Mouse (Mus musculus) forebrain, embryonic 15.5 days (tissue): ENCODE results near the gene Gkn3. TPM values are rescaled to one million over a fixed set of nuclear protein-coding genes. Genes with fewer than 3 reads are reported as not detected.

ENCODE experiments used
- ATAC-seq: fragments of 200-750 bp; cut with Nextera tagmentation; replicated peaks from 2 replicates; pipeline ENCODE4 v1.8.0; 2017; ENCODE audit warnings: mild to moderate bottlenecking, moderate TSS enrichment, moderate library complexity
- H3K27ac ChIP-seq: fragments of 300-500 bp; sonication (generic); replicated peaks from 2 replicates; pipeline ENCODE4 v1.5.1; 2015; ENCODE audit warnings: mild to moderate bottlenecking, inconsistent platforms
- H3K27me3 ChIP-seq: fragments of 300-500 bp; sonication (generic); 2 replicates; pipeline ENCODE4 v1.6.1; 2015; ENCODE audit warnings: inconsistent platforms
- H3K36me3 ChIP-seq: fragments of 300-500 bp; sonication (generic); 2 replicates; pipeline ENCODE4 v1.6.1; 2015; ENCODE audit warnings: mild to moderate bottlenecking, inconsistent platforms
- H3K4me1 ChIP-seq: fragments of 300-500 bp; sonication (generic); 2 replicates; pipeline ENCODE4 v1.6.1; 2015; ENCODE audit warnings: inconsistent platforms
- H3K4me2 ChIP-seq: fragments of 300-500 bp; sonication (generic); replicated peaks from 2 replicates; pipeline ENCODE4 v1.6.1; 2015; ENCODE audit warnings: mild to moderate bottlenecking, inconsistent platforms
- H3K4me3 ChIP-seq: fragments of 300-500 bp; sonication (generic); 2 replicates; pipeline ENCODE4 v1.5.1; 2015; ENCODE audit warnings: mild to moderate bottlenecking, inconsistent platforms
- H3K9ac ChIP-seq: fragments of 300-500 bp; sonication (generic); replicated peaks from 2 replicates; pipeline ENCODE4 v1.6.1; 2015; ENCODE audit warnings: mild to moderate bottlenecking, inconsistent platforms
- H3K9me3 ChIP-seq: fragments of 300-500 bp; sonication (generic); 2 replicates; pipeline ENCODE4 v1.6.1; 2016; ENCODE audit warnings: inconsistent platforms
- WGBS: fragments of 180-500 bp; shearing (Covaris S2); methylation state at CpG from one replicate; pipeline ENCODE4 v1.1.7; 2015; ENCODE audit warnings: mixed read lengths; 5-methylcytosine and 5-hydroxymethylcytosine counted together
- polyA plus RNA-seq: library from polyadenylated mRNA; unstranded; fragments of >200 nt; fragmentation: Nextera tagmentation; extraction: Ambion mirVana; gene quantifications from 2 replicates; pipeline ENCODE4 v1.2.1, GENCODE M21; 2015

The Gkn3 gene
- 0.27 TPM in 1 of 2 replicates, not detected in the other for polyA plus RNA-seq

DNA sequence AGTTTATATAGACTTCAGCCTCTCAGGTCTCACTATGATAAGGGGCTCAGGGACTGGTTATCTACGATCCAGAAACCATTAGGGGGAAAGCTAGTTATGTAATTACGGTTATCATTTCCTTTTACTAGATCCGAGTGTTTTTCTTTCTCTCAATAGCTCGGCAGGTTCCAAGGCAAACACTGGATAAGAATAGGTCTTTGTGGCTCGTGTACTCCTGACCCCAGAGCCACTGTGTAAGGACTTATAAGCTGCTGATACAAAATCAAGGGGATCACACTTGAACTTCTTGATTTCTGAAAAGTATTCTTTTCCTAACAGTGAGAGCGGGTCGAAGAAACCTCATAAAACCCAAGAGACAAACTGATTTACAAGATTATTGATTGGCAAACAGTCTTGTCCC lies at the start of gene Gkn3:
Gkn3 (minus strand) TSS at position 59 of the 400 bp plus-strand sequence.
- Histone ChIP-seq H3K9me3 (no peaks in the 10 kb centered on the region), H3K27ac (no peak within 1 kb of the TSS), H3K9ac (no peak within 1 kb of the TSS), H3K4me3 (no peak within 1 kb of the TSS), H3K4me1 (peaks cover 9% of the 10 kb centered on the region; the same call in 1 of the 2 replicates), H3K36me3 (no peaks in the 10 kb centered on the region), H3K4me2 (no peak within 1 kb of the TSS), H3K27me3 (no peaks in the 10 kb centered on the region)
- ATAC-seq = no peak
- 59% methylated on average over 7 of the region's 7 CpGs for WGBS

DNA sequence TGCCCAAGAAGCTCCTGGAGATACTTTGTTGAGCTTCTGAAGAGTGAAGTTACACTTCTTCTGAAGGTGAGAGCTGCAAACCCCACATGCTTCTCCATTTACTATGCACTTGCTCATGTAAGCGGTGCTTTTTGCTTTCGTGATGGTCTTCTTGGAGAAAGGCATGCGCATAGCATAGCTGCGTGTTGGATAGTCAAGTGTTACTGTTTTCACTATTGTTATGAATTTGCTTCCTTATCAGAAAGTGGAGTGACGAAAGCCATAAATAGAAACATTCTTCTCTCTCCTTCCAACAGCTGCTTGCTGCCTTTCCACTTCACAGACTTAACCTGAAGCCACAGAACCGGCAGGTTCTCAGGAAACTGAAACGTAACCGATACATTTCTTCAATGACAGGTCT lies 48.0 kb upstream of the Gkn3 start:
- Histone ChIP-seq H3K4me2 (no peak overlapping the region), H3K9ac (no peak overlapping the region), H3K9me3 (no peaks in the 10 kb centered on the region), H3K36me3 (no peaks in the 10 kb centered on the region), H3K27me3 (no peaks in the 10 kb centered on the region), H3K4me3 (no peak overlapping the region), H3K4me1 (no peaks in the 10 kb centered on the region), H3K27ac (no peak overlapping the region)
- WGBS = 88% methylated on average over 8 of the region's 8 CpGs
- ATAC-seq = no peak

DNA sequence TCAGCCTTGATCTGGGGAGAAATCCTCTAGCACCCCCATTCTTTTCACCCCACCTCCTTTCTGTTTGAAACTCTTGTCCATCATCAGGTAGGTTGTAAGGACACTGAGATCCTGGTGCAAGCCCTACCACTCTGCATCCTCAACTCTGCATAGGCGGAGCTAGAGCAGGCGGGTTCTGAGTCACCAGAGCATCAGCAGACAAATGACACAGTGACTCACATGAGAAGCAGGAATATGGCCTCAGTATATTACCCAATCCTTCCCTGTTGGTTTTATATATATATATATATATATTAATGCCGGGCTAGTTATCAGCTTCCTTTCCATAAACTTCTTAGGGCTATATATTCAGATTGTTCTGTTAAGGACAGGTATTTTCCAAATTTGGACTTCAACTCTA lies 47.1 kb upstream of the Gkn3 start:
- no peaks in the 10 kb centered on the region for H3K36me3 ChIP-seq
- H3K4me1 ChIP-seq = no peaks in the 10 kb centered on the region
- 91% methylated on average over 3 of the region's 3 CpGs for WGBS
- H3K27ac ChIP-seq = no peak overlapping the region
- H3K27me3 ChIP-seq = no peaks in the 10 kb centered on the region
- no peak overlapping the region for H3K4me2 ChIP-seq
- no peaks in the 10 kb centered on the region for H3K9me3 ChIP-seq
- no peak overlapping the region for H3K4me3 ChIP-seq
- no peak for ATAC-seq
- no peak overlapping the region for H3K9ac ChIP-seq

DNA sequence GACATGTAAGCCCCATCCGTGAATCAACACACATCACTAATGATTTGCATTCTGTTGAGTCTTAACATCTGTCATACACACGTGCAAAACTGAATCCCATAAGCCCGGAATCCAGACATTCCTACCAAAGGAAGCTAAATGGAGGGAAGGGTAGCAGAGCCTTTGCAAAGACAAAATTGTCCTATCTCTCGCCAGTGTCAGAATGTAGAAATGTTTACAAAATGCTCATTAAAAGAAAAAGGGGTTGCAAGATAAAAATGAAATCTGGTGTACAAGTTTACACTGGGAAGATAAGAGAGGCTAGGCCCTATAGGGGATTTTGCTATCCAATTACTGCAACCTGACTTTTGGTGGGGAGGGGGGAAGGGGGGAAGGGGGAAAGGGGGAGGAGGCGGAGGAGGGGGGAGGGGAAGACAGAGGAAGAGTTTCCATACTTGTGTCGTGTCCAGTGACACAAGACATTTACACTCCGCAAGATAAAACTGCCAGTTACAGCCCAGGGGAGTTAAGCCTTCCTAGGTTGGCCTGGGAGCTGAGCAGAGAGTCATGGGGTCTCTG lies 39.8 kb upstream of the Gkn3 start, which contains the start of gene Bmp10:
Bmp10 (plus strand) TSS at position 508 of the 558 bp plus-strand sequence.
- Histone ChIP-seq H3K27ac (no peak within 1 kb of the TSS), H3K36me3 (no peaks in the 10 kb centered on the region), H3K9me3 (no peaks in the 10 kb centered on the region), H3K4me3 (no peak within 1 kb of the TSS), H3K27me3 (no peaks in the 10 kb centered on the region), H3K9ac (no peak within 1 kb of the TSS), H3K4me2 (no peak within 1 kb of the TSS), H3K4me1 (no peaks in the 10 kb centered on the region)
- no peak for ATAC-seq
- WGBS = 75% methylated on average over 7 of the region's 7 CpGs

DNA sequence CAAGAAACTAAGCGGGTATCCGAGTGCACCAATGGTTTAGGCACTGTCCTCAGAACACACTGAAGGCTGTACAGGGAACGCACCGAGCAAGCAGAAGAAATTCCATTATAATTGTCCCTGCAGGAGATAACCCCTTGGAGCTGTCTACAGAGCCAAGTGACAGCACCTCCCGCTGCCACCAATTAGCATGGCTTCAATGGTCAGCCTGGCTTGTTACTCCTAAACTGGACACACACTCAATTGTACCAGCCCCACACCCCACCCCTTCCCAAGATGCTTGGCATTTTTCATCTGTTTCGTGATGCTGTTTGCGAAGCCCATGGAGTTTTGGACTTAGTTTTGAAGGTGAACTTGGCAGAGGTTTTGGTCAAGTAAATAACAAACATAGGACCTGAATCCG lies 38.9 kb upstream of the Gkn3 start:
- Histone ChIP-seq H3K27ac (no peak overlapping the region), H3K4me3 (no peak overlapping the region), H3K4me2 (no peak overlapping the region), H3K4me1 (no peaks in the 10 kb centered on the region), H3K36me3 (no peaks in the 10 kb centered on the region), H3K9ac (no peak overlapping the region), H3K27me3 (no peaks in the 10 kb centered on the region), H3K9me3 (no peaks in the 10 kb centered on the region)
- no peak for ATAC-seq
- 35% methylated on average over 8 of the region's 8 CpGs for whole genome bisulfite sequencing

DNA sequence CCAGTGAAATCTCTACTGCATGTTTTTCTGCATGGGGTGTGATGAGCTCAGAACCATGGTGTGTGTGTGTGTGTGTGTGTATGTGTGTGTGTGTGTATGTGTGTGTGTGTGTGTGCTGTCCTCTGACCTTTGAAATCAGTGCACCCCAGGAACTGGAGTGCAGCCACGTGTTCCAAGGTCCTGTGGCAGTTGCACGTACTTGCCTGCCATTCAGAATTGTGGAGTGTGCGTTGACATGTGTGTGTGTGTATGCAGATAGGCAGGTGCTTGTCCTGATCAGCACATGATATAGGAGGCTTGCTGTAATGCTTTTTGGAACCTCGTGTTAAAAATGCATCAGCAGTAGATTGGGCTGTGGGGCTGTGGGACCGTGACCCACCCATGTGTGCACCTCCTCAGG lies 38.2 kb upstream of the Gkn3 start:
- H3K9me3 ChIP-seq = no peaks in the 10 kb centered on the region
- no peaks in the 10 kb centered on the region for H3K27me3 ChIP-seq
- H3K9ac ChIP-seq = no peak overlapping the region
- H3K36me3 ChIP-seq = no peaks in the 10 kb centered on the region
- H3K27ac ChIP-seq = no peak overlapping the region
- no peak overlapping the region for H3K4me3 ChIP-seq
- WGBS = 73% methylated on average over 5 of the region's 5 CpGs
- no peak overlapping the region for H3K4me2 ChIP-seq
- no peak for ATAC-seq
- H3K4me1 ChIP-seq = no peaks in the 10 kb centered on the region

DNA sequence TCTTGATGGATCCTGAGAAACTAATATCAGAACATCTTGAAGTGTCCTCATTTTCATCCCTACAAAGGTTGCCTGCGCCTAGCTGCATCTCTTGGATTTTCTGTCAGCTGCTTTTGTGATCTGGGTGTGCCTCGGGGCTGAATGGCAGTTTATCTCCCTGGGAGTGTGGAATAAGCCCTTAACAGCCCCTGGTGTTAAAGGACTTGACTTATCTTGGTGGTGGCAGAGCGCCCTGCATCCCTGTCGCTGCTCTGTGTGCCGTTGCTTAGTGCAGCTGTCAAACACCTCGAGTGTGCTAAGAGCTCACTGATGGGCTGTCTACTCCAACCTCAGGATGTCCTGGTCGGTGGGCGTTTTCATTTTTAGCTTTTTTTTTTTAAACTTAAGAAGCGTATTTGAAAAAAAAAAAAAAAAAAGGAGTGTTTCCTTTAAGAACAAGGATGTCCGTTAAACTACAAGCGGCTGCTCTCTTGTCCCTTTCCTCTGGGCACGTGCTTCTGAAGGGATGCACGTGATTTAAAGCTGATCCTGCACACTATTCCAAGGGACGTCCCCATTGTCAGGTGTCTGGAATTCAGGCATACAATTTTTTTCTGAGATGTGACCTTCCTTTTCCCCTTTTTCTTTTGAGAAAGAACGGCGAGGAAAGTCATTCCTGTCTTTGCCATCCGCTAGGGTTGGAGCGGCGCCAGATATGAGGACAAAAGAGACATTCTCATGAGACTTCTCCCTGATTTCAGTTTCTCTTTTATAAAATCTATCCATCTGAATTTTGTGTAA lies 35.5 kb upstream of the Gkn3 start:
- H3K4me1 ChIP-seq = no peaks in the 10 kb centered on the region
- no peaks in the 10 kb centered on the region for H3K36me3 ChIP-seq
- H3K4me3 ChIP-seq = peak overlapping the region; percentile 25
- H3K9ac ChIP-seq = no peak overlapping the region
- no peaks in the 10 kb centered on the region for H3K27me3 ChIP-seq
- 45% methylated on average over 19 of the region's 19 CpGs for WGBS
- ATAC-seq = no peak
- H3K9me3 ChIP-seq = no peaks in the 10 kb centered on the region
- peak overlapping the region; percentile 35 for H3K4me2 ChIP-seq
- no peak overlapping the region for H3K27ac ChIP-seq

DNA sequence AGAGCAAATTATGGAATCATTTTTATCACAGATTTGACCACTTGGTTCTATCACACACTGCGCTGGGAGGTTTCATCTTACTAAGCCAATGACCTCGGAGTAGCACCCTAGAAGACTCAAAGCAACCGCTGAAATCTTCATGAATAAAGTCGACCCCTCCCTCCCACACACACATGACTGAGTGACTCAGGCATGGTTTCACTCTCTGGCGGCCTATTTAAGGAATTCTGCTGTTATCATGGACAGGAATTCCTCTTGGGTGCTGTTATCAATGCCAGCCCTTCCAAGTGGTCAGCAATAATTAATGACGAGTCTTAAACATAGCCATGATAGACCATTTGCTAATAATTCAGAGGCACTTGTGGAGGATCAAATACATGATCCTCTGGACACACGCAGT lies 33.6 kb upstream of the Gkn3 start:
- Histone ChIP-seq H3K4me1 (no peaks in the 10 kb centered on the region), H3K36me3 (no peaks in the 10 kb centered on the region), H3K27me3 (no peaks in the 10 kb centered on the region), H3K4me3 (no peak overlapping the region), H3K4me2 (no peak overlapping the region), H3K27ac (no peak overlapping the region), H3K9me3 (no peaks in the 10 kb centered on the region), H3K9ac (no peak overlapping the region)
- WGBS = 81% methylated on average over 7 of the region's 7 CpGs
- ATAC-seq = no peak

DNA sequence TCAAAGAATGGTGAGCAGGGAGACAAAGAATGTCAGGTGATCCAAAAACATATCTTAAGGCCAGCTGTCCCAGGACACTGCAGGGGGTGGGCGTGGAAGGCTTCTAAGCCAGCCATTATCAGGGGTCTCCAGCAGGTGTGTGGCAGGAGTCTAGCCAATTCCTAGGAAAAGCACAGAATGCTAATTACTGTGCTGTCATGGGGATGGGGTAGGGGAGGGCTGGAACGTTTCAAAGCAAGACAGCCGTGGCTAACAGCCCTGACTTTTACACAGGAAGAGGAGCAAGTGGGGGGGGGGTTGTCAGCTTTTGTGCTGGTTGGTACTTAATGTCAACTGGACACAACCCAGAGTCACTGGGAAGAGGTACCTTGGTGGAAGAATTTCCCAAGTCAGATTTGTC lies 23.3 kb upstream of the Gkn3 start:
- H3K27me3 ChIP-seq = no peaks in the 10 kb centered on the region
- 21% methylated on average over 3 of the region's 3 CpGs for WGBS
- H3K9ac ChIP-seq = no peak overlapping the region
- H3K9me3 ChIP-seq = no peaks in the 10 kb centered on the region
- H3K36me3 ChIP-seq = no peaks in the 10 kb centered on the region
- no peak overlapping the region for H3K4me3 ChIP-seq
- no peak overlapping the region for H3K4me2 ChIP-seq
- no peak for ATAC-seq
- H3K27ac ChIP-seq = no peak overlapping the region
- no peaks in the 10 kb centered on the region for H3K4me1 ChIP-seq

DNA sequence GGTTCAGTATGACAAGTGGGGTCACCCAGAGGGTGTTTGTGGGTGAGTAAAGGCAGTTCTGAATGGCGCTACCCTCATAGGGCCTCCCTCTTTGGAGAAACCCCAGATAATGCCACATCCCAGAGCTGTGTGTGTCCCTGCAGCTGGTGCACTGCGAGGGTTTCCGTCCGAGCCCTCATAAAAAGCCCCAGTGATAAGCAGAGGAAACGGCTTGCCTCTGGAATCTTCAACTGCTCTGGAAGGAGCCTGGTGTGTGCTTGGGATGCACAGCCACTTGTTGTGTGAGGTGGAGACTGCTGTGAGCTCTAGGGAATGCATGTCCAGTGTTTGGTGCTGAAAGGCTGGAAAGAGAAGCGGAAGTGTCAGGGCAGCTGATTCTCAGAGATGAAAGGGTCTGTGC lies 12.7 kb upstream of the Gkn3 start:
- no peaks in the 10 kb centered on the region for H3K4me1 ChIP-seq
- no peak overlapping the region for H3K4me3 ChIP-seq
- H3K9me3 ChIP-seq = no peaks in the 10 kb centered on the region
- no peak overlapping the region for H3K27ac ChIP-seq
- no peak overlapping the region for H3K9ac ChIP-seq
- H3K27me3 ChIP-seq = no peaks in the 10 kb centered on the region
- H3K36me3 ChIP-seq = no peaks in the 10 kb centered on the region
- 91% methylated on average over 6 of the region's 6 CpGs for WGBS
- no peak overlapping the region for H3K4me2 ChIP-seq
- no peak for ATAC-seq

DNA sequence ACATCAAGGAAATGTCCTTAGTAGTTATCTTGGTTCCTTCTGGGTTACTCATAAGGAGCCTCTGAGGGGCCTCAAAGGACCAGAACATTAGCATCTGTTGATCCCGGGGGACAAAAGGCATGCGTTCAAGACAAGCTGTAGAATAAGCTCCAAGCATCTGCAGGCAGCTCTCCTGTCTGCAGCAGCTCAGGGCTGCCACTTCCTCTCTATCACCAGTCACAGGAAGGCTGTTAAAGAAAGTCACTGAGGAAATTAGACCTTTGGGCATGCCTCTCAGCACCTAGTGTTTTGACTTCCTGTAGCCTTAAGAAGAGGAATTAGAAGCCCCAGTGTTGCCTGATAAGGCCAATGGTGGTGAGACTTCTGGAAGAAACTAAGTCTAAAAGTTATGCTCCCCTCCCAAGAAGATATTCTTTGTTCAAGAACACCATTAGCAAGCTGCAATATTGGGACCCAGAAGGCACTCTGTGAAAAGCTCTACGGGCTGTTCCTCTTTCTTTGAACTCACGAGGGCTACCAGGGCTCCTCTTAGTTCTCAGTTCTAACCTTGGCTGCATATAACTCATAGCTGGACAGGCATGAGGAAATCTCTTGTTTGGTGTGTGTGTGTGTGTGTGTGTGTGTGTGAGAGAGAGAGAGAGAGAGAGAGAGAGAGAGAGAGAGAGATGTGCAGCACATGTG lies 11.3 kb upstream of the Gkn3 start:
- Histone ChIP-seq H3K4me2 (no peak overlapping the region), H3K27me3 (no peaks in the 10 kb centered on the region), H3K9me3 (no peaks in the 10 kb centered on the region), H3K9ac (no peak overlapping the region), H3K27ac (no peak overlapping the region), H3K36me3 (no peaks in the 10 kb centered on the region), H3K4me1 (no peaks in the 10 kb centered on the region), H3K4me3 (no peak overlapping the region)
- WGBS = 64% methylated on average over 4 of the region's 4 CpGs
- ATAC-seq = no peak

DNA sequence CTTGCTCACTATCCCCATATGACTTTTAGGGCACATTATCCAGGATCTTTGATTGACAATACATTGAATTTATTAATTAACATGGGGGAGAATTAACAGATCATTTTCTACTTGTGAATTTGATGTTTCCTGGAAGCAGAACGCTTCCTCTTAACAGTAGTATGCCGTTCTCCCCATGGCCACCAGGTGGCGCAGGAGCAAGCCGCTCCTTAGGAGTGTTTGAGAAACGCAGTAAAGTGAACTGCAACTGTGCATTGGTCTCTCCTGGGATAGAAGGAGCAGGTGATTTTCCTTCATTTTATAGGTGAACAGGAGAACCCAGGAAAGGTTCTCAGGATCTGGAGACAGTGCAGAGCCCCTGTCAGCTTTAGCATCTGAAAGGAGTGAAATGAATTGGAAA lies 10.4 kb upstream of the Gkn3 start:
- under 1% methylated on average over 5 of the region's 5 CpGs for WGBS
- H3K4me2 ChIP-seq = no peak overlapping the region
- ATAC-seq = no peak
- H3K27me3 ChIP-seq = no peaks in the 10 kb centered on the region
- no peak overlapping the region for H3K4me3 ChIP-seq
- no peaks in the 10 kb centered on the region for H3K4me1 ChIP-seq
- H3K9ac ChIP-seq = no peak overlapping the region
- H3K36me3 ChIP-seq = no peaks in the 10 kb centered on the region
- H3K9me3 ChIP-seq = no peaks in the 10 kb centered on the region
- no peak overlapping the region for H3K27ac ChIP-seq
